Mouse (Mus musculus): ENCODE results near the gene BC030500. TPM values are rescaled to one million over a fixed set of nuclear protein-coding genes. Genes with fewer than 3 reads are reported as not detected.

BC030500 gene
- polyA plus RNA-seq, 1 experiment from 2014 or later: 20.8 TPM

Other genes with a start within 250 kb of the BC030500 start
- 13.1 and 17.1 TPM in 2 replicates for gene Galntl6, start 885 bp downstream of the BC030500 start, polyA plus RNA-seq (2015; fragmentation: Nextera tagmentation; extraction: Ambion mirVana)

Measured in midbrain, embryonic 15.5 days (tissue).